Mouse (Mus musculus): Measurements from ENCODE around the gene Gm49394.

- TF ChIP-seq CTCF (IDR thresholded peaks at IDR 0.05) (no peak), POLR2A (IDR thresholded peaks at IDR 0.05; ENCODE audit: insufficient read depth, low read depth, low read length) (no peak)
Measured at GRCm38 (mm10) chr7:142645045-142645444, 24.7 kb downstream of the Gm49394 start.
